Mouse (Mus musculus) forebrain, embryonic 11.5 days (tissue): ENCODE measurements around the gene Hbp1. TPM values are rescaled to one million over a fixed set of nuclear protein-coding genes. Genes with fewer than 3 reads are reported as not detected.
A peak's percentile ranks its signal among the peaks of the same experiment; 100 is the strongest.

Experiments
- ATAC-seq: fragments of 200-750 bp; cut with Nextera tagmentation; replicated peaks from 2 replicates; pipeline ENCODE4 v1.8.0; 2017; ENCODE audit warnings: moderate TSS enrichment; ENCODE audit not compliant: low FRiP score
- DNase-seq: peaks from one replicate; pipeline ENCODE4 v3.0.0-alpha.2; 2017; ENCODE audit warnings: low spot score
- H3K27ac ChIP-seq: fragments of 300-500 bp; sonication (generic); 2 replicates; pipeline ENCODE4 v1.5.1; 2014; ENCODE audit warnings: low read depth, low read length
- H3K27me3 ChIP-seq: fragments of 300-500 bp; sonication (generic); 2 replicates; pipeline ENCODE4 v1.6.1; 2014; ENCODE audit warnings: mild to moderate bottlenecking, low read length, mixed read lengths; ENCODE audit not compliant: control insufficient read depth, insufficient read depth
- H3K36me3 ChIP-seq: fragments of 300-500 bp; sonication (generic); 2 replicates; pipeline ENCODE4 v1.6.1; 2014; ENCODE audit warnings: mild to moderate bottlenecking, low read length, moderate library complexity, mixed read lengths; ENCODE audit not compliant: control insufficient read depth, insufficient read depth
- H3K4me1 ChIP-seq: fragments of 300-500 bp; sonication (generic); replicated peaks from 2 replicates; pipeline ENCODE4 v1.6.1; 2014; ENCODE audit warnings: low read length, mixed read lengths; ENCODE audit not compliant: control insufficient read depth, insufficient read depth
- H3K4me2 ChIP-seq: fragments of 300-500 bp; sonication (generic); 2 replicates; pipeline ENCODE4 v1.6.1; 2014; ENCODE audit warnings: low read depth, mild to moderate bottlenecking, low read length, moderate library complexity, mixed read lengths; ENCODE audit not compliant: severe bottlenecking
- H3K4me3 ChIP-seq: fragments of 300-500 bp; sonication (generic); 2 replicates; pipeline ENCODE4 v1.5.1; 2014; ENCODE audit warnings: low read depth, low read length
- H3K9ac ChIP-seq: fragments of 300-500 bp; sonication (generic); 2 replicates; pipeline ENCODE4 v1.6.1; 2014; ENCODE audit warnings: low read length
- H3K9me3 ChIP-seq: fragments of 300-500 bp; sonication (generic); 2 replicates; pipeline ENCODE4 v1.6.1; 2016; ENCODE audit warnings: low read length, mixed read lengths; ENCODE audit not compliant: control insufficient read depth
- WGBS: fragments of 180-500 bp; shearing (Covaris S2); extraction: QIAGEN DNeasy Blood & Tissue Kit; methylation state at CpG from one replicate; pipeline ENCODE4 v1.1.7; 2014; 5-methylcytosine and 5-hydroxymethylcytosine counted together
- polyA plus RNA-seq: library from polyadenylated mRNA; unstranded; fragments of >200 nt; fragmentation: Nextera tagmentation; extraction: Ambion mirVana; gene quantifications from 2 replicates; pipeline ENCODE4 v1.2.1, GENCODE M21; 2014

The Hbp1 gene
- polyA plus RNA-seq, 1 experiment from 2014 or later = 80.8 TPM

GRCm38 (mm10) chr12:31926661-31927061, 23.7 kb downstream of the Hbp1 start:
- Histone ChIP-seq H3K9me3 (no peaks in the 10 kb centered on the region), H3K4me2 (no peak overlapping the region), H3K9ac (no peak overlapping the region), H3K36me3 (no peaks in the 10 kb centered on the region; the same call in 1 of the 2 replicates), H3K4me1 (no peaks in the 10 kb centered on the region), H3K4me3 (no peak overlapping the region), H3K27me3 (no peaks in the 10 kb centered on the region), H3K27ac (no peak overlapping the region)
- DNase-seq = peak; percentile 80
- WGBS = 55% methylated on average over 4 of the region's 4 CpGs
- peak; percentile 76 for ATAC-seq

- H3K4me2 ChIP-seq = no peak overlapping the region
- no peak for DNase-seq
- no peak overlapping the region for H3K4me3 ChIP-seq
- WGBS = 90% methylated on average over 6 of the region's 6 CpGs
- H3K27me3 ChIP-seq = no peaks in the 10 kb centered on the region
- ATAC-seq = no peak
- H3K4me1 ChIP-seq = no peaks in the 10 kb centered on the region
- H3K9ac ChIP-seq = no peak overlapping the region
- H3K9me3 ChIP-seq = no peaks in the 10 kb centered on the region
- H3K27ac ChIP-seq = no peak overlapping the region
- no peaks in the 10 kb centered on the region; the same call in 1 of the 2 replicates for H3K36me3 ChIP-seq
Observed at GRCm38 (mm10) chr12:31925343-31925742, 25.0 kb downstream of the Hbp1 start.

GRCm38 (mm10) chr12:31924135-31924534, 26.2 kb downstream of the Hbp1 start:
- Histone ChIP-seq H3K27me3 (no peaks in the 10 kb centered on the region), H3K27ac (no peak overlapping the region), H3K4me2 (no peak overlapping the region), H3K9me3 (no peaks in the 10 kb centered on the region), H3K9ac (no peak overlapping the region), H3K36me3 (no peaks in the 10 kb centered on the region; the same call in 1 of the 2 replicates), H3K4me1 (no peaks in the 10 kb centered on the region), H3K4me3 (no peak overlapping the region)
- WGBS = 93% methylated on average over 3 of the region's 3 CpGs
- no peak for DNase-seq
- ATAC-seq = no peak

- no peak overlapping the region for H3K4me2 ChIP-seq
- H3K4me1 ChIP-seq = no peaks in the 10 kb centered on the region
- H3K27ac ChIP-seq = no peak overlapping the region
- 85% methylated on average over 18 of the region's 18 CpGs for WGBS
- no peak for DNase-seq
- no peaks in the 10 kb centered on the region for H3K27me3 ChIP-seq
- no peaks in the 10 kb centered on the region for H3K9me3 ChIP-seq
- ATAC-seq = no peak
- H3K9ac ChIP-seq = no peak overlapping the region
- no peaks in the 10 kb centered on the region; the same call in 1 of the 2 replicates for H3K36me3 ChIP-seq
- H3K4me3 ChIP-seq = no peak overlapping the region
Observed at GRCm38 (mm10) chr12:31920464-31921405, 29.6 kb downstream of the Hbp1 start.

- WGBS = 85% methylated on average over 5 of the region's 5 CpGs
- no peak for ATAC-seq
- no peak for DNase-seq
Observed at GRCm38 (mm10) chr12:31917245-31917644, 33.1 kb downstream of the Hbp1 start.

GRCm38 (mm10) chr12:31916691-31917090, 33.6 kb downstream of the Hbp1 start:
- Histone ChIP-seq H3K9ac (no peak overlapping the region), H3K4me2 (no peak overlapping the region), H3K36me3 (no peaks in the 10 kb centered on the region), H3K27me3 (no peaks in the 10 kb centered on the region), H3K9me3 (no peaks in the 10 kb centered on the region), H3K4me3 (no peak overlapping the region), H3K4me1 (no peaks in the 10 kb centered on the region), H3K27ac (no peak overlapping the region)
- ATAC-seq (no peak), DNase-seq (no peak)
- 95% methylated on average over 5 of the region's 5 CpGs for WGBS

More at GRCm38 (mm10) chr12:31917245-31917644, 33.1 kb downstream of the Hbp1 start:
- no peak overlapping the region for H3K27ac ChIP-seq
- H3K4me3 ChIP-seq = no peak overlapping the region
- H3K27me3 ChIP-seq = no peaks in the 10 kb centered on the region
- H3K36me3 ChIP-seq = no peaks in the 10 kb centered on the region
- H3K9me3 ChIP-seq = no peaks in the 10 kb centered on the region
- no peak overlapping the region for H3K9ac ChIP-seq
- H3K4me1 ChIP-seq = no peaks in the 10 kb centered on the region
- H3K4me2 ChIP-seq = no peak overlapping the region

GRCm38 (mm10) chr12:31913614-31914013, 36.7 kb downstream of the Hbp1 start:
- no peaks in the 10 kb centered on the region for H3K4me1 ChIP-seq
- no peaks in the 10 kb centered on the region for H3K36me3 ChIP-seq
- H3K4me2 ChIP-seq = no peak overlapping the region
- no peak overlapping the region for H3K9ac ChIP-seq
- no peaks in the 10 kb centered on the region for H3K27me3 ChIP-seq
- no peak for DNase-seq
- WGBS = 84% methylated on average over 4 of the region's 4 CpGs
- H3K27ac ChIP-seq = no peak overlapping the region
- no peak overlapping the region for H3K4me3 ChIP-seq
- no peaks in the 10 kb centered on the region for H3K9me3 ChIP-seq
- no peak for ATAC-seq

GRCm38 (mm10) chr12:31912966-31913551, 37.3 kb downstream of the Hbp1 start:
- WGBS = 86% methylated on average over 6 of the region's 6 CpGs
- no peak overlapping the region for H3K27ac ChIP-seq
- H3K4me1 ChIP-seq = no peaks in the 10 kb centered on the region
- DNase-seq (no peak), ATAC-seq (no peak)
- no peak overlapping the region for H3K4me2 ChIP-seq
- no peaks in the 10 kb centered on the region for H3K36me3 ChIP-seq
- no peaks in the 10 kb centered on the region for H3K27me3 ChIP-seq
- H3K4me3 ChIP-seq = no peak overlapping the region
- no peak overlapping the region for H3K9ac ChIP-seq
- H3K9me3 ChIP-seq = no peaks in the 10 kb centered on the region
